20 mouse cellular contexts compared by ENCODE assay signal in genomic region chr12:40198019-40198418, GRCm38 (mm10). TPM values are rescaled to one million over a fixed set of nuclear protein-coding genes. Genes with fewer than 3 reads are reported as not detected.
A peak's percentile ranks its signal among the peaks of the same experiment; 100 is the strongest.
DNase-seq lines count a peak whose midpoint lies in the region; ATAC-seq lines count a peak whose summit lies in the region.
"Had no signal": no experiment of that assay in that cellular context is flagged by ENCODE, and none has a peak within 500 bp of the region (broad histone marks: within the 10 kb centered on the region; RNA-seq: fewer than 3 reads in every experiment).

No protein-coding gene starts in this region.

- H3K36me3 ChIP-seq in heart, embryonic 10.5 days = peaks cover 14% of the 10 kb centered on the region
- H3K36me3 ChIP-seq in heart, embryonic 16.5 days (ENCODE audit: control insufficient read depth, insufficient read depth) = peaks cover 14% of the 10 kb centered on the region; the same call in 1 of the 2 replicates

- intact Hi-C loops in heart, postnatal 14 days (cut with DNase I) = no loop called here

- H3K4me1 ChIP-seq in heart, embryonic 10.5 days = peaks cover 5% of the 10 kb centered on the region; the same call in 1 of the 2 replicates
- no peaks in the 10 kb centered on the region for H3K4me1 ChIP-seq in heart, embryonic 16.5 days (ENCODE audit: control insufficient read depth, insufficient read depth, low read length)
- H3K4me1 ChIP-seq: forebrain, embryonic 10.5 days; liver, embryonic 12.5 days; midbrain, embryonic 12.5 days had no signal

- peak overlapping the region; percentile 78 for H3K9ac ChIP-seq in heart, embryonic 16.5 days (ENCODE audit: low read length)
- H3K9ac ChIP-seq: liver, embryonic 12.5 days; midbrain, embryonic 12.5 days had no signal

- peak overlapping the region; percentile 74 for H3K27ac ChIP-seq in heart, embryonic 10.5 days
- H3K27ac ChIP-seq in heart, embryonic 16.5 days (ENCODE audit: low read length) = peak overlapping the region; percentile 98
- H3K27ac ChIP-seq: forebrain, embryonic 10.5 days; hindbrain, postnatal 0 days; liver, embryonic 12.5 days; midbrain, embryonic 12.5 days had no signal

- H3K4me3 ChIP-seq in heart, embryonic 10.5 days = peak overlapping the region; percentile 47
- peak overlapping the region; percentile 59 for H3K4me3 ChIP-seq in heart, embryonic 16.5 days (ENCODE audit: low read length)
- H3K4me3 ChIP-seq: forebrain, embryonic 10.5 days; liver, embryonic 12.5 days; midbrain, embryonic 12.5 days had no signal

- ATAC-seq in heart, embryonic 16.5 days (replicated peaks; ENCODE audit: extremely low read depth, insufficient read depth, low FRiP score) = no peak; the same call in 1 of the 2 replicates
- ATAC-seq: forebrain, embryonic 16.5 days; hindbrain, postnatal 0 days; intestine, embryonic 16.5 days; liver, embryonic 12.5 days had no signal

- WGBS in heart, embryonic 10.5 days = 71% methylated on average over 5 of the region's 5 CpGs
- 51% methylated on average over 5 of the region's 5 CpGs for WGBS in heart, embryonic 16.5 days

- no peaks in the 10 kb centered on the region for H3K27me3 ChIP-seq in heart, embryonic 10.5 days (ENCODE audit: insufficient read depth, poor library complexity, severe bottlenecking)
- H3K27me3 ChIP-seq in heart, embryonic 16.5 days (ENCODE audit: control insufficient read depth, insufficient read depth, low read length) = no peaks in the 10 kb centered on the region
- H3K27me3 ChIP-seq: liver, embryonic 12.5 days; midbrain, embryonic 12.5 days had no signal

- no peaks in the 10 kb centered on the region for H3K9me3 ChIP-seq in heart, embryonic 10.5 days
- H3K9me3 ChIP-seq in heart, embryonic 16.5 days (replicated peaks; ENCODE audit: control insufficient read depth, low read length) = no peaks in the 10 kb centered on the region
- H3K9me3 ChIP-seq: forebrain, embryonic 10.5 days; liver, embryonic 12.5 days; midbrain, embryonic 12.5 days had no signal

- H3K4me2 ChIP-seq in heart, embryonic 16.5 days (ENCODE audit: low read depth, low read length) = peak overlapping the region; percentile 63
- H3K4me2 ChIP-seq: liver, embryonic 12.5 days; midbrain, embryonic 12.5 days had no signal

- no peak for DNase-seq in heart, embryonic 10.5 days (ENCODE audit: low spot score)
- no peak for DNase-seq in heart, adult 8-10 months (ENCODE audit: low spot score)
- DNase-seq in heart, postnatal 14 days = no peak
- DNase-seq in adipocyte (ENCODE audit: low spot score) = peak; percentile 59
- peak; percentile 54 for DNase-seq in skeletal muscle tissue, adult 2 months (ENCODE audit: low read depth, low spot score)
- no peak for DNase-seq in embryo, embryonic 10 days (ENCODE audit: low spot score)
- DNase-seq: adrenal gland, postnatal 36 days; cerebellum, adult 11 months; cerebellum, postnatal 10 days; kidney, adult 9 months; kidney, postnatal 14 days had no signal

RNA-seq across cellular contexts. Expression of gene Lsmem1, which starts 1.3 kb away (rescaled TPM):
- polyA plus RNA-seq in heart, embryonic 10.5 days (2016; fragmentation: Nextera tagmentation; extraction: Ambion mirVana) = 11.5 and 20.7 TPM in 2 replicates
- total RNA-seq in heart, adult 8-10 months (2022) = 10 to 100 TPM; 54.6 to 69.7 (median 59.4) TPM
- 31.2 and 36.4 TPM in 2 replicates for polyA plus RNA-seq in heart, embryonic 16.5 days (2015; fragmentation: Nextera tagmentation; extraction: Ambion mirVana)
- total RNA-seq in heart, postnatal 14 days (2021) = 10 to 100 TPM; 21.6 to 24.4 TPM
- total RNA-seq: adrenal gland, postnatal 36 days; hindbrain, postnatal 0 days had no signal
- polyA plus RNA-seq: forebrain, embryonic 10.5 days; forebrain, embryonic 16.5 days; intestine, embryonic 16.5 days; limb, embryonic 11.5 days; liver, embryonic 12.5 days; midbrain, embryonic 12.5 days; small intestine, adult 2 months had no signal

RNA-seq across cellular contexts. Expression of gene Ifrd1, which starts 50.3 kb away (rescaled TPM):
- polyA plus RNA-seq in heart, embryonic 10.5 days (2016; fragmentation: Nextera tagmentation; extraction: Ambion mirVana) = 95.0 and 98.2 TPM in 2 replicates
- 10 to 100 TPM; 69.0 to 89.2 (median 83.0) TPM for total RNA-seq in heart, adult 8-10 months (2022)
- polyA plus RNA-seq in heart, embryonic 16.5 days (2015; fragmentation: Nextera tagmentation; extraction: Ambion mirVana) = 88.7 and 91.9 TPM in 2 replicates
- 100 to 1,000 TPM in 1 of 2 experiments, 10 to 100 TPM in 1; 99.6 to 111 TPM for total RNA-seq in heart, postnatal 14 days (2021)

Comparison
In these comparisons a context has a peak if more than half of its experiments do, and no peak if none do; other contexts are left out.
1. DNase-seq: peak in adipocyte (single experiment) and skeletal muscle tissue, adult 2 months (single experiment); none in heart, embryonic 10.5 days (single experiment), heart, adult 8-10 months (single experiment), heart, postnatal 14 days (0 of 2) and embryo, embryonic 10 days (single experiment).